Mouse (Mus musculus): ENCODE measurements at regions not wholly inside any gene's neighbourhood (a gene's known extent, or its start where the extent isn't known, plus 50 kb on each side); places are given as distances from the start of the nearest gene placed in this dataset.

DNA sequence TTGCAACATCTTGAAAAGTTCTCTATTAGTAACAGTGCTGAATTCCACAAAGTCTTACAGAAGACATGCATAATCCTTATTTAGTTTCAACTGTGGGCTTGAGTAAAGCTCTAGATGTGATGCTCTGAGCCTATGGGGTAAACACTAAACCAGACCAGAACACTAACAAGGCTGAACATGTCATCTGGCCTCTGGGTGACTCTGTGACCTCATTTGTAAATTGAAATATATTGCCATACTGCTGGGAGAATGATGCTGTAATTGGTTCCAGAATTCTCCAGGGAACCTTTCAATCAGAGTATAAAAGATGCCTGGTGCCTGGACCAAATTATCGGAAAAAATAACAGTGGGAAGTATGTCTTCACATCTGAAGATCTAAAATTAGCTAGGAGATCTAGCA, 309.9 kb upstream of the Megf9 start:
- DNase-seq (ENCODE audit: low spot score) (no peak), ATAC-seq (ENCODE audit: low FRiP score) (no peak)
- H3K9me3 ChIP-seq (ENCODE audit: control insufficient read depth, low read length): no peaks in the 10 kb centered on the region
- H3K4me3 ChIP-seq (replicated peaks; ENCODE audit: low read length): no peak overlapping the region
- H3K4me2 ChIP-seq (replicated peaks): no peak overlapping the region
- H3K27ac ChIP-seq: no peak overlapping the region
- H3K36me3 ChIP-seq (replicated peaks; ENCODE audit: control insufficient read depth, insufficient read depth): no peaks in the 10 kb centered on the region
- no peak overlapping the region for H3K9ac ChIP-seq
- H3K27me3 ChIP-seq (ENCODE audit: control insufficient read depth, insufficient read depth, low read length): no peaks in the 10 kb centered on the region
- H3K4me1 ChIP-seq (replicated peaks; ENCODE audit: control insufficient read depth, insufficient read depth, low read length): no peaks in the 10 kb centered on the region
- 35% methylated on average over 1 of the region's 1 CpGs for WGBS

DNA sequence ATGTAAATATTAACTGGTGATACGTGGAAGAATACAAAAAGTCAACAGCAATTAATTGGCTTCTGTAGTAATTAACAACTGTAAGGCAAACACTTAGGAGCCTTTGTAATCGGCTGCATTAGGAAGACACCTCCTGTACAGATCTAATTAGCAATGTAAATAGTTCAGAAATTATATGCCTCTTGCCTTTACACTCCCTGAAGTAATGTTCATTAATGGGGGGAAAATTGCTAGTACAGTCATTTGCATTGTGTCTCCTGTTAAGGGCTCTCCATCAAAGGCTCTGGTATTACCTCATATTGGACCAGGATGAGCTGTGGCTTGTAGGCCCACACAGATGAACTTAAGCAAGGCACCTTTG, 276.1 kb upstream of the Megf9 start:
- no peaks in the 10 kb centered on the region for H3K4me1 ChIP-seq (replicated peaks; ENCODE audit: control insufficient read depth, insufficient read depth, low read length)
- H3K27me3 ChIP-seq (ENCODE audit: control insufficient read depth, insufficient read depth, low read length): no peaks in the 10 kb centered on the region
- no peaks in the 10 kb centered on the region for H3K36me3 ChIP-seq (replicated peaks; ENCODE audit: control insufficient read depth, insufficient read depth)
- H3K9ac ChIP-seq: no peak overlapping the region
- H3K27ac ChIP-seq: no peak overlapping the region
- 35% methylated on average over 2 of the region's 2 CpGs for whole genome bisulfite sequencing
- peak; percentile 87; the same call in 1 of the 2 replicates for ATAC-seq (ENCODE audit: low FRiP score)
- no peak overlapping the region for H3K4me2 ChIP-seq (replicated peaks)
- no peak overlapping the region for H3K4me3 ChIP-seq (replicated peaks; ENCODE audit: low read length)
- peak; percentile 25 for DNase-seq (ENCODE audit: low spot score)
- H3K9me3 ChIP-seq (ENCODE audit: control insufficient read depth, low read length): no peaks in the 10 kb centered on the region

DNA sequence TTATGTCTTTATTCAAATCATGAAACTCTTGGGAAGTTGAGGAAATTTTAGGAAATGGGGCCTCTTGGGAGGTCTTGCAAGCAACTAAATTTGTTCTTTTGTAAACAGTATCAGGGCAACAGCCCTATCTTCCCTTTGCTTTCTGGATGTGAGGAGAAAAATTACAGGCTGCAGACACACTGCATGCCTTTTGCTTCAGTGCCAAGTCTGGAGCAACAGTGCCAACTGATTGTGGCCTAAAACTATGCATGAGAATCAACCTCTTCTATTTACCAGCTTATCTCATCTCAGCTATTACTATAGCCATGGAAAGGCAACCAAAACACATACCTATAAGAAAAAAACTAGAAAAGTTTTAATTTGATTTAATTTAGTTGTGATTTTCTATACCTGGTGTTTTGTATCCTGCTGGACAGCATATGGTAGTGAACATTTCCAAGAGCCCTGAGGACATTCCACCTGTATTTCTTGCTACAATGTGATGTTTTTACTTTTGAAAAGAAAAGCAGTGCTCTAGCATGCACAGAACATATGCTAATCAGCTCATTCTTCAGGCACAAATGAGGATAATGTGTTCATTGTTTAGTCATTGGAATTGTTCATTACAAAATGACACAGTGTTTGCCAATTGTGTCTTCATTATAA, 275.6 kb upstream of the Megf9 start:
- Histone ChIP-seq H3K4me3 (replicated peaks; ENCODE audit: low read length) (no peak overlapping the region), H3K36me3 (replicated peaks; ENCODE audit: control insufficient read depth, insufficient read depth) (no peaks in the 10 kb centered on the region), H3K9me3 (ENCODE audit: control insufficient read depth, low read length) (no peaks in the 10 kb centered on the region), H3K4me2 (replicated peaks) (no peak overlapping the region), H3K4me1 (replicated peaks; ENCODE audit: control insufficient read depth, insufficient read depth, low read length) (no peaks in the 10 kb centered on the region), H3K9ac (no peak overlapping the region), H3K27me3 (ENCODE audit: control insufficient read depth, insufficient read depth, low read length) (no peaks in the 10 kb centered on the region), H3K27ac (no peak overlapping the region)
- peak; percentile 33 for DNase-seq (ENCODE audit: low spot score)
- ATAC-seq (ENCODE audit: low FRiP score): peak; percentile 64; the same call in 1 of the 2 replicates

DNA sequence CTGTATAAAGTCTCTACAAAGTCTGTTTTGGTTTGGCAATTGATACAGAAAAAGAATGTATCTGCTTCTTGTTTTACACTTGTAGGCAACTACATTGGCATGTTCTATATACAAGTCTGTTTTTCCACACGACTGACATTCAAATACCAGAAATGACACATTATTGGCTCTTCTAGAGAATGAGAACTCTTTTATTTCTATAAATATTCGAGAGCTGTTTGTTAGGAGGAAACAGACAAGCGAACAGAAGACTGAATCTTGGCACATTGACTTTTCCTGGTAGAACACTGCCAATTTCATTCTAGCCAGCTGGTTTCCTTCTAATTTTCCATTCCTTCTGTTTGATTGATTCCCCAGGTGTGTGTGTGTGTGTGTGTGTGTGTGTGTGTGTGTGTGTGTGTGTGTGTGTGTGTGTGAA, 270.1 kb upstream of the Megf9 start:
- Histone ChIP-seq H3K36me3 (replicated peaks; ENCODE audit: control insufficient read depth, insufficient read depth) (no peaks in the 10 kb centered on the region), H3K27ac (no peak overlapping the region), H3K9me3 (ENCODE audit: control insufficient read depth, low read length) (no peaks in the 10 kb centered on the region), H3K27me3 (ENCODE audit: control insufficient read depth, insufficient read depth, low read length) (no peaks in the 10 kb centered on the region), H3K4me2 (replicated peaks) (no peak overlapping the region), H3K4me1 (replicated peaks; ENCODE audit: control insufficient read depth, insufficient read depth, low read length) (no peaks in the 10 kb centered on the region), H3K9ac (no peak overlapping the region), H3K4me3 (replicated peaks; ENCODE audit: low read length) (no peak overlapping the region)
- ATAC-seq (ENCODE audit: low FRiP score) (no peak), DNase-seq (ENCODE audit: low spot score) (no peak)
- WGBS: 69% methylated on average over 3 of the region's 3 CpGs

DNA sequence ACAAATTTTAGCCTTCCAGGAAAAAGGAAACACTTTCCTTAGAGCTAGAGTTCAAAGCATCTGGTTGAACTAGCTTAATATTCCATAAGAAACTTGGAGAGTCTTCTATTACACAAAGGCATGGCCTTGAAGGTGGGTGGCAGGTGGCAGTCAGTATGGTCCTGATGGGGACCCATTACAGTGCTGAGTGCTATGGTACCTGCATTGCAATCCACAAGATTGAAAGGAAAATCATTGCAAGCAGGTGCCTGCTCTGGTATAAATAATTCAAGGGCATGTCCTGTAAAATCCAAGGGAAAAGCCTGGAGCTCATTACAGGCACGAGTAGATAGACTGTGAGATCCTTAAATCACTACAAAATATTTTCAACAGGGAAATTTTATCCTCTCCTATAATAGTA, 263.7 kb upstream of the Megf9 start:
- no peaks in the 10 kb centered on the region for H3K4me1 ChIP-seq (replicated peaks; ENCODE audit: control insufficient read depth, insufficient read depth, low read length)
- no peak overlapping the region for H3K9ac ChIP-seq
- H3K4me2 ChIP-seq (replicated peaks): no peak overlapping the region
- WGBS: 58% methylated on average over 1 of the region's 1 CpGs
- no peak overlapping the region for H3K27ac ChIP-seq
- no peak for DNase-seq (ENCODE audit: low spot score)
- no peak for ATAC-seq (ENCODE audit: low FRiP score)
- H3K9me3 ChIP-seq (ENCODE audit: control insufficient read depth, low read length): no peaks in the 10 kb centered on the region
- no peak overlapping the region for H3K4me3 ChIP-seq (replicated peaks; ENCODE audit: low read length)
- H3K36me3 ChIP-seq (replicated peaks; ENCODE audit: control insufficient read depth, insufficient read depth): no peaks in the 10 kb centered on the region
- no peaks in the 10 kb centered on the region for H3K27me3 ChIP-seq (ENCODE audit: control insufficient read depth, insufficient read depth, low read length)

DNA sequence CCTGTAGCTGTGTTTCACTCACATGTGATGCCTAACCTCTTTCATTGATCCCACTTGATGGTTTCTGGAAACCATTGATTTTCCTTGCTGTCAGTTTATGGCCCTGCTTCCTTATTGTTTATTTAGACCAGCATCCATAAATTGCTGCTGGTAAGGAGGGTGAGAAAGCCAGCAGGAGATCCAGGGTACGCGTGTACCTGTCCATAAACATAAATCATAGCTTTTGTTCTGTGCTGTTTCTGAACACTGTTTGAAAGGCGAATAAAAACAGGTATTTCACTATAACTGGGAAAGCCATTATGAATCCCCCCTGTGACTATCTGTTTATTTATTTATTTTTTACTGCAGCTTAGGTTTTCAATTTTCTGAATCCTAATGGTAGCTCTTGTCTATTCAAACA, 263.1 kb upstream of the Megf9 start:
- no peak for DNase-seq (ENCODE audit: low spot score)
- Histone ChIP-seq H3K36me3 (replicated peaks; ENCODE audit: control insufficient read depth, insufficient read depth) (no peaks in the 10 kb centered on the region), H3K4me1 (replicated peaks; ENCODE audit: control insufficient read depth, insufficient read depth, low read length) (no peaks in the 10 kb centered on the region), H3K9ac (no peak overlapping the region), H3K4me2 (replicated peaks) (no peak overlapping the region), H3K27me3 (ENCODE audit: control insufficient read depth, insufficient read depth, low read length) (no peaks in the 10 kb centered on the region), H3K27ac (no peak overlapping the region), H3K4me3 (replicated peaks; ENCODE audit: low read length) (no peak overlapping the region), H3K9me3 (ENCODE audit: control insufficient read depth, low read length) (no peaks in the 10 kb centered on the region)
- ATAC-seq (ENCODE audit: low FRiP score): no peak
- WGBS: 86% methylated on average over 3 of the region's 3 CpGs

DNA sequence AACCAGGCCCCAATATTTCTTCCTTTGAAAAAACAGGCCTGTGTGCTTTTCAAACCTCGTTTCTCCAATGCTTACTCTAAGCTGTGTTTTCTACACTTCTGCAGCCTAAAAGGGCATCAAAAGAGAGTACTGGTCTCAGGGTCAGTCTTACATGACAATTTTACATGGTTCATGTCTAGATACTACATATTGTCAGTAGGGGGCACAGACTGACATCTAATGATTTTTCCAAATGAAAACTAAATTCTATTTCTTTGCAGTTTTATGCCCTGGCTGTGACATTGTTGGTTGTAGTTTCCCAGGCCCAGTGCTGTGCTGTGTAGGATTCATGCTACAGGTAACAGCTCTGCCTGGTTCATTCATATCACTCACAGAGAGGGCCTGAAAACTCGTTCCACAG, 248.7 kb upstream of the Megf9 start:
- Histone ChIP-seq H3K4me1 (replicated peaks; ENCODE audit: control insufficient read depth, insufficient read depth, low read length) (no peaks in the 10 kb centered on the region), H3K27me3 (ENCODE audit: control insufficient read depth, insufficient read depth, low read length) (no peaks in the 10 kb centered on the region), H3K4me3 (replicated peaks; ENCODE audit: low read length) (no peak overlapping the region), H3K27ac (no peak overlapping the region), H3K9me3 (ENCODE audit: control insufficient read depth, low read length) (no peaks in the 10 kb centered on the region), H3K36me3 (replicated peaks; ENCODE audit: control insufficient read depth, insufficient read depth) (no peaks in the 10 kb centered on the region), H3K4me2 (replicated peaks) (no peak overlapping the region), H3K9ac (no peak overlapping the region)
- ATAC-seq (ENCODE audit: low FRiP score): no peak
- WGBS: 70% methylated on average over 2 of the region's 2 CpGs
- no peak for DNase-seq (ENCODE audit: low spot score)

DNA sequence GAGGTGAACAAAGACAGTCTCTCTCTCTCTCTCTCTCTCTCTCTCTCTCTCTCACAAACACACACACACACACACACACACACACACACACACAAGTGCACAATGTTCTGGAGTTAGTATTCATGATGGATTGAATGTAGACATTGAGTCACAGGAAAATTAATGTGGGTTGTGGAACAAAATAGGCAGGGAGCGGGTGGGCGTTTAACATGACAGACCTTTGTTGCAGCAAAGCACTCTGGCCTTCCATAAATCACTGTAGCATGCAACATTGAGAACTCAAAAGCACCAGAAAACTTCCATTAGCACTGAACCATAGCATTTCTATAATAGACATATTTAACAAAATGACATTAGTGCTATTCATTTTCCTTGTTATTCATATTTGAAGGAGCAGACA, 246.8 kb upstream of the Megf9 start:
- ATAC-seq (ENCODE audit: low FRiP score) (no peak; the same call in 1 of the 2 replicates), DNase-seq (ENCODE audit: low spot score) (no peak)
- no peak overlapping the region for H3K27ac ChIP-seq
- WGBS: 54% methylated on average over 2 of the region's 2 CpGs
- H3K9ac ChIP-seq: no peak overlapping the region
- H3K9me3 ChIP-seq (ENCODE audit: control insufficient read depth, low read length): no peaks in the 10 kb centered on the region
- H3K36me3 ChIP-seq (replicated peaks; ENCODE audit: control insufficient read depth, insufficient read depth): no peaks in the 10 kb centered on the region
- H3K4me3 ChIP-seq (replicated peaks; ENCODE audit: low read length): no peak overlapping the region
- no peaks in the 10 kb centered on the region for H3K4me1 ChIP-seq (replicated peaks; ENCODE audit: control insufficient read depth, insufficient read depth, low read length)
- no peaks in the 10 kb centered on the region for H3K27me3 ChIP-seq (ENCODE audit: control insufficient read depth, insufficient read depth, low read length)
- no peak overlapping the region for H3K4me2 ChIP-seq (replicated peaks)

DNA sequence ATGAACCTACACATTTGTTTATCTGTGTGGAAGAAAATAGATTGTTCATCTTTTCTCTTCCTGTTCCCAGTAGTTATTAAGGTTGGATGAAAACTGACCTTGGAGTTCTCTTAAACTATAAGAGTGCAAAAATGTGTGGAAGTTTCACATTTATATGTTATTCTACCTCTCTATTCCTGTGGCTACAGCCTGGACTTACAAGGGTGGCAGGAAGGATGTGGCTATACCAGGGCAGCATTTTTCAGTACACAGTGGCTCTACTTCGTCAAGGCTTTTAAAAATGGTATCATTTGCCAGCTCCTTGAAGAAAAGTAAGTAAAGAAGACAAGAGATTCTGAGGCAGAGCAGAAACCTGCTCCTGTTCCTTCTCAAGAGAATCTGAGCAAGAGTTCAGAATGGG, 241.5 kb upstream of the Megf9 start:
- no peak overlapping the region for H3K27ac ChIP-seq
- 87% methylated on average over 1 of the region's 1 CpGs for WGBS
- H3K9me3 ChIP-seq (ENCODE audit: control insufficient read depth, low read length): no peaks in the 10 kb centered on the region
- H3K4me2 ChIP-seq (replicated peaks): no peak overlapping the region
- ATAC-seq (ENCODE audit: low FRiP score) (no peak), DNase-seq (ENCODE audit: low spot score) (no peak)
- H3K36me3 ChIP-seq (replicated peaks; ENCODE audit: control insufficient read depth, insufficient read depth): no peaks in the 10 kb centered on the region
- no peak overlapping the region for H3K9ac ChIP-seq
- H3K4me3 ChIP-seq (replicated peaks; ENCODE audit: low read length): no peak overlapping the region
- no peaks in the 10 kb centered on the region for H3K27me3 ChIP-seq (ENCODE audit: control insufficient read depth, insufficient read depth, low read length)
- H3K4me1 ChIP-seq (replicated peaks; ENCODE audit: control insufficient read depth, insufficient read depth, low read length): no peaks in the 10 kb centered on the region

DNA sequence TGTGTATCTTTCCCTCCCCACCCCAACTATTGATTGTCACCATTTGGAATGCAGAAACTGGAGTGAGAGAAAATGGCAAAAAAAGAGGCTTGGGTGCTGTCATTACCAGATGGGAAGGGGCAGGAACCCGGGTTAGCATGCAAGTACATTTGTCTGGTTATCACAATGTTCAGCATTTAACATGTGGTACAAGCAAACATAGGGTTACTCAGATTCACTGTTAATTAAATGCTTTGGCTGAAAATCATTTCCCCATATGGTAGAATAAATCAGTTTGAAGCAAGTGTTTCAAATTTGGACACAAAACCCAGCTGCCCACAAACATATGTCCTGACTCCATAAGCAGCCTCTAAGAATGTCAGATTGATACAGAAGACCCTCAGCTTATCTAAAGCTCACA, 208.6 kb upstream of the Megf9 start:
- H3K27me3 ChIP-seq (ENCODE audit: control insufficient read depth, insufficient read depth, low read length): no peaks in the 10 kb centered on the region
- WGBS: 80% methylated on average over 1 of the region's 1 CpGs
- H3K27ac ChIP-seq: no peak overlapping the region
- H3K4me3 ChIP-seq (replicated peaks; ENCODE audit: low read length): no peak overlapping the region
- H3K36me3 ChIP-seq (replicated peaks; ENCODE audit: control insufficient read depth, insufficient read depth): no peaks in the 10 kb centered on the region
- ATAC-seq (ENCODE audit: low FRiP score) (no peak), DNase-seq (ENCODE audit: low spot score) (no peak)
- no peaks in the 10 kb centered on the region for H3K9me3 ChIP-seq (ENCODE audit: control insufficient read depth, low read length)
- H3K9ac ChIP-seq: no peak overlapping the region
- no peaks in the 10 kb centered on the region for H3K4me1 ChIP-seq (replicated peaks; ENCODE audit: control insufficient read depth, insufficient read depth, low read length)
- H3K4me2 ChIP-seq (replicated peaks): no peak overlapping the region

Measured in hindbrain, embryonic 14.5 days (tissue).